Mouse (Mus musculus) G1E (cell line): ENCODE data around the gene Hsd11b1.

Experiments
- CTCF ChIP-seq: IDR thresholded peaks from 2 replicates; pipeline ENCODE4 v1.5.1; 2012; ENCODE audit warnings: low read depth, low read length, inconsistent platforms, mixed read lengths
- GATA1 ChIP-seq: IDR thresholded peaks from 2 replicates; pipeline ENCODE4 v1.6.1; 2012; ENCODE audit warnings: borderline replicate concordance, low read length, inconsistent platforms, mixed read lengths
- POLR2AphosphoS5 ChIP-seq: IDR thresholded peaks from 2 replicates; pipeline ENCODE4 v1.6.1; 2012; ENCODE audit warnings: low read depth, low read length, inconsistent platforms; ENCODE audit not compliant: insufficient replicate concordance

DNA sequence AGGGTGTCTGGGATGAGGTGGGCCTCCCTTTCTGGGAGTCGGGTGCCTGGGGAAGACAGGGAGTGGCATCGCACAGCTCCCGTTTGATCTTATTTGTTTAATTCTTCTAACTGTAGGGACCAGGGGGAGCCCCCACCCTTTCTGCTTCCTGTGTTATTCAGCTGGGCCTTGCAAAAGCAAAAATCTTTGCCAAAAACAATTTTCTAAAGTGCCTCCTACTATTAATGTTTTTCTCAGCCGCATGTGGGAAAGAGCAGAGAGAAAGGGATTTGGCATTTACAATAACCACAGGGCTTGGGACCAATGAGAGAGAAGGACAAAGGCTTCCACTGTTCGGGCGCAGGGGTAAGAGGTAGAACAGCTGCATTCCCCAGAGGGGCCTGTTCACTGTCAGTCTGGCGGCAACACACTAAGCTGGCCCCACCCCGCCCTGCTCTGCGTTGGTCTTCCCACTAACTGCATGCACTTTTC, 74.7 kb downstream of the Hsd11b1 start:
- no peak for TF ChIP-seq POLR2AphosphoS5
- TF ChIP-seq CTCF: no peak
- TF ChIP-seq GATA1: no peak
